Mouse (Mus musculus) cerebellum, postnatal 4 days (tissue): ENCODE results near the gene Slc17a7.

Experiments
- DNase-seq, 2 experiments: peaks; one replicate each; pipeline ENCODE4 v3.0.0; 2022; ENCODE audit warnings: low spot score in 2 of 2, mixed read lengths in 1 of 2

The Slc17a7 gene

DNA sequence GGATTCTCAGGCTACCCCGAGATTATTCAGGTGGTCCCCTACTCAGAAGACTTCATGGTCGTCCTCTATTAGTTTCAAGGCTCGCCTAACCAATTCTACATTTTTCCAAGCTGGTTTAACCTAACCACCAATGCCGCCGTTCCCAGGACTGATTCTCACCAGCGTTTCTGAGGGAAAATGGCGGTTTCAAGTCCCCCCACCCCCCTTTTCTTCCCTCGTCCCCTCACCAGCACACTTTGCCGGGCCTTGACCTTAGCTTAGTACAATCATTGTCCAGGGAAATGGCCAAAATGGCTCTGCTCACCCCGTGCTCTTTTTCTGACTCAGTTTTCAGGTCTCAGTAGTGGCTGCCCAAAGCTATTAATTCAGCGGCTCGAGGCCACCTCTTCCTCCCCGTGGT, 11.6 kb downstream of the Slc17a7 start:
- DNase-seq = no peak

GRCm38 (mm10) chr7:45175929-45176328, 12.2 kb downstream of the Slc17a7 start:
- DNase-seq = no peak

- DNase-seq = no peak
Measured at GRCm38 (mm10) chr7:45176356-45176755, 12.6 kb downstream of the Slc17a7 start.

GRCm38 (mm10) chr7:45178550-45178949, 14.8 kb downstream of the Slc17a7 start:
- no peak for DNase-seq

DNA sequence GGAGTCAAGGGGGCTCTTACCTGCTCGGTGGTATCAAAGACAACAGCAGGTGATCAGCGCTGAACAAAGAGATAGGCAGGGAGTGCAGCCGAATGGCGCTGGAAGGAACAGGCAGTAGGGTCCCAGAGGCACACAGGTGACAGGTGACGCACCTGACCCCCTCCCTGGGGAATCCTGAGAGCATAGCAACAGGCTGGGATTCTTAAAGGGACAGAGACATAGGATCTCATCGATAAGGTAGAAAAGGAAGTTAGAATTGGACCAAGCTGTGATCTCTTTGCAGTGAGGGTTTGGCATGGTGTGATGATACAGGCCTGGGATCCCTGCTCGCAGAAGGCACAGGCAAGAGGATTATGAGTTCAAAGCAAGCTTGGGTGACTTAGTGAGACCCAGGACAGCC, 15.7 kb downstream of the Slc17a7 start, which contains the start of gene Gfy:
Gene Gfy (minus strand): TSS at position 101 of the 400 bp plus-strand sequence.
- DNase-seq = no peak

DNA sequence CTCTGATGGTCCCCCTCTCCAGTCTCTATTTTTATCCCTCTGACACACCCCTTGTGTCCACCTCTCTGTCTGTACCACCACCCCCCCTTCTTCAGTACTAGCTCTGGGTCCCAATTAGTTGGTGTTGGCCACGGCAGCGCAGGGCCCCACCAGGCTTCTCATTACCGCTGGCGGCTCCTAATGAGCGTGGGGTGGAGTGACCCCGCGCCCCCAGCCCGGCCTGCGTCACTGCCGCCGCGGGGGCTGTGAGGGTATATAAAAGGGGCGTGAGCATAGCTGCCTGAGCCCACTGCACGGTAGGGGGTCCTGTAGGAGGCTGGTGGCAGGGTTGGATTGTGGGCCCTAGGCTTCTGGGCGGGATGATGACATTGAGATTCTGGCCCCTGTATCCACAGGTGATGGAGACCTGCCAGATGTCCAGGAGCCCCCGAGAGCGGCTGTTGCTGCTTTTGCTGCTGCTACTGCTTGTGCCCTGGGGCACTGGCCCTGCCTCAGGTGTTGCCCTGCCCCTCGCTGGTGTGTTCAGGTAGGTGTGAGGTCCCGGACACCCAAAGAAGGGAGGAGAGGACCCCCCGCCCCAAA, 17.2 kb downstream of the Slc17a7 start, which contains the start of gene Pth2:
Gene Pth2 (plus strand): TSS at position 100 of the 582 bp plus-strand sequence.
- no peak for DNase-seq

GRCm38 (mm10) chr7:45181540-45181939, 17.8 kb downstream of the Slc17a7 start:
- no peak for DNase-seq

- peak; percentile 52 to 71 for DNase-seq
Measured at GRCm38 (mm10) chr7:45182199-45182601, 18.5 kb downstream of the Slc17a7 start.

DNA sequence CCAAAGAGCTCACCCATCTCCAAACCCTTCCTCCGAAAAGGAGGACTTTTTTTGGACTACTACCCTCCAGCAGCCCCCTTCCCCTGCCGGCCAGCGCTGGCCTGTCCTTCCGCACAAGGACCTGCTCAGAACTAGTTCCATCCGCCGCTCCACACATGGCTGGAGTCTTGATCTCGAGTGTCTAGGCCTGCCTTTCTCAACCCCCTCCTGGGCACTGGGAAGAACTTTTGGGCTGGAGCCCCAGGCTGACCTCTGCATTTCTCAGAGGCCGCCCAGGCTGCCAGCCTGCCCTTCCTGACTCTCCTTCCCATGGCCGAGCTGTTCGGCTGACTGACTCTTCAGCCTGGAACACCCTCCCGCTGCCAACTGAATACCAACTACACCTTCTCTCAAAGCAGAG, 18.9 kb downstream of the Slc17a7 start:
- DNase-seq = no peak

- no peak for DNase-seq
Measured at GRCm38 (mm10) chr7:45183672-45184071, 19.9 kb downstream of the Slc17a7 start.

- no peak for DNase-seq
Measured at GRCm38 (mm10) chr7:45185921-45186320, 22.2 kb downstream of the Slc17a7 start.

GRCm38 (mm10) chr7:45189600-45189999, 25.9 kb downstream of the Slc17a7 start:
- DNase-seq = no peak

DNA sequence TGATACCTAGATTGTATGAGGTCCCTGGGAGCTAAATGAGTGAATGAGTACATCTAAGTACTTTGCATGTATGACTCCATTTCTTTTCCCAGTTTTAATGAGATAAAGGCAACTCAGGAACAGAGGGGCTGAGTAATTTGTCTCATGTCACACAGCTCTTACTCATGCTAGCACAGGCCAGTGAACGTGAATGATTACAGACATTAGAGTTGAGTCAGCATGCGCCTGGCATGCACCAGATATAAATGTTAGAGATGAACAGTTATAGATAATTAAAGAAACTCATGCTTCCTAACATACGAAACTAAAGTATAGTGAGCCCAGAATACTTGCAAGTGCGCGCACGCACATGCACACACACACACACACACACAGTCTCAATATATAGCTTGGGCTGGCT, 26.4 kb downstream of the Slc17a7 start:
- DNase-seq = no peak

DNA sequence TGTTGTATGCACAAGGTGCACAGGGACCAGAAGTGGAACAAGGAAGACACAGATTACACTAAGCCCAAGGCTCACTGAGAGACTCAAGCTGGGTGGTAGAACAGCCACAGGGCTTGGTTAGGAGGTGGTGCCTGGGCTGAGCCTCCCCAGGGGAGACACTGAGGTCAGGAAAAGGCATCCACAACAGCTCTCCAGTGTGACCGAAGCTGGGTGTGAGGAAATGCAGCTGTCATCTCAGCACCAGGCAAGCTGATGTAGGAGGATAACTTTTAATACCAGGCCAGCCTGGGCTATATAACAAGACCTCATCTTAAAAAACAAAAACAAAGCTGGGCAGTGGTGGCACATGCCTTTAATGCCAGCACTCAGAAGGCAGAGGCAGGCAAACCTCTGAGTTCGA, 27.4 kb downstream of the Slc17a7 start:
- no peak for DNase-seq

- peak in 1 of 2 experiments; percentile 56 for DNase-seq
Measured at GRCm38 (mm10) chr7:45191803-45192363, 28.1 kb downstream of the Slc17a7 start.

GRCm38 (mm10) chr7:45192585-45193310, 29.0 kb downstream of the Slc17a7 start:
- no peak for DNase-seq

- no peak for DNase-seq
Measured at GRCm38 (mm10) chr7:45193406-45193805, 29.7 kb downstream of the Slc17a7 start.

- no peak for DNase-seq
Measured at GRCm38 (mm10) chr7:45193871-45194785, 30.4 kb downstream of the Slc17a7 start.

DNA sequence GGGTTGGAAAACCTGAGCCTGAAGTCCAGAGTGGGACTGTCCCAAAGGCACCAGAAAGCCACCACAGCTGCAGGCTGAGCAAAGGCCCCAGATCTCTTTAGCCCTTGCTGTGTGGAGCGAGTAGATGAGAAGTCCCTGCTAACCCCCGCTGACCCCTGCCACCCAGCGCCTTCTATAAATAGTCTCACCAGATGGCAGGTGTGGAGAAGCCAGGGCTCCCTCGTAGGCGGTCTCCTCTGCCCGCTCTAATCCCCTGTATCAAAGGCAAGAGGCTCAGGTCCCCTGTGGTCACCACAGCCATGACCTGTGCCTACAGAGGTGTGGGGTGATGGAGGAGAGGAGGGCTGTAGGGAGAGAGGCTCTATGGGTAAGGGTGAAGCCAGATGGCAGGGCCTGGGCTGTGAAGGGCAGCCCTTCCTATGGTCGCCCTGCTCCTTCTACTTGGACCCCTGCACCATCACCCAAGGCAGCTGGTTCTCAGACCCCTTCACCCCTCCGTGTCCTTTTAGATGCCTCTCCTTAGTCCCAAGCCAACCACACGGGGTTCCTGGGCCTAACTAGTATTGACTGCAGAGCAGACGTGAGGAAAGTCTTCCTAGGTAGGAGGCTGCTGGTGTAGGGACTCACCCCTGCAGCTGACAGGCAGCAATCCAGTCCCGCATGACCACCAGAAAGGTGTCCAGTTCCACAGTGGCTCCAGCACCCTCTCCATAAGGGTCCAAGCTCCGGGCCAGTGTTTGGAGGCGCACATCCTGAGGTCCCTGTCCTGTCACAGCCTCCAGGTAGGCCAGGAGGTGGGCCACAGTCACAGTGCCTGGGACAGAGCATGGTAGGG, 31.8 kb downstream of the Slc17a7 start:
- DNase-seq = no peak

DNA sequence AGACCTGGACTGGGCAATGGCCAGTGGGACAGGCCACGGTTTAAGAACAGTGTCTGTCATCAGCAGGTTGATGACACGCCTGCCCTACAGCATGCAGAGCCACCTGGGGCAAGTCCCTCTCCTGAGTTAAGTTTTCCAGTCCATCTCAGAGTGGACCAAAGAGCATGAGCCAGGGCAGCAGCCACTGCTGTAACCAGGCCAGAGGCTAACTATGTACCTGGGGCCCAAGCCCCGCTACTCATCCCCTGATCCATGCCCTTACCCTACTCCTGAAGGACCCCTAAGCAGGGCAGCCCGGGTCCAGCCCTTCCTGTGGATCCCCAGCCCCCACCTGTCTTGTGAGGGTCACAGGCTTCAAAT, 32.4 kb downstream of the Slc17a7 start:
- DNase-seq = no peak

DNA sequence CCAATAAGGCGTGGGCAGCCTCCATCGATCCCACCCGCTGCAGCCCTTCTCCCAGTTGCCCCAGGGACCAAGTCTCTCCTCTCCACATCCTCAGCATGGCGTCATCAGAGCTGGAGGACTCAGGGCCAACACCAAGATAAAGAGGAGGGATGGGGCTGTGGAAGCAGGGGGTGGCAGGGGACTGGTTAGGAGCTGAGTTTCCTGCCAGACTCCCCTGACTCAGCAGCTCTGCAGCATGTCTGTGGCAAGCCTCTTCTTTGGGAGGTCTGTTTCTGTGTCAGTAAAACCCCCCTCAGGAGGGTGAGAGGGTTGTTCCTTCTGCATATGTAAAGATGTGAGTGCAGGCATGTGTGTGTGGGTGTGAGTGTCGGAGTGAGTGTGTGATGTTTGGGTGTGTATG, 33.2 kb downstream of the Slc17a7 start:
- DNase-seq = no peak
